Mouse (Mus musculus) liver, embryonic 13.5 days (tissue): Measurements from ENCODE around the gene Hsd3b6. TPM values are rescaled to one million over a fixed set of nuclear protein-coding genes. Genes with fewer than 3 reads are reported as not detected.
"Not testable (repeated sequence)": the region's sequence is repeated elsewhere in the genome, so short reads cannot be mapped to it uniquely, and the experiment has no call there.

ENCODE experiments used
- ATAC-seq: fragments of 200-750 bp; cut with Nextera tagmentation; 2 replicates; pipeline ENCODE4 v1.8.0; 2017; ENCODE audit warnings: low read depth, mild to moderate bottlenecking, moderate number of reproducible peaks, moderate library complexity
- DNase-seq: peaks from one replicate; pipeline ENCODE4 v3.0.0; 2022
- H3K27ac ChIP-seq: fragments of 300-500 bp; sonication (generic); 2 replicates; pipeline ENCODE4 v1.5.1; 2015; ENCODE audit warnings: moderate library complexity, mild to moderate bottlenecking, inconsistent platforms
- H3K27me3 ChIP-seq: fragments of 300-500 bp; sonication (generic); 2 replicates; pipeline ENCODE4 v1.6.1; 2015; ENCODE audit warnings: mild to moderate bottlenecking, inconsistent platforms
- H3K36me3 ChIP-seq: fragments of 300-500 bp; sonication (generic); 2 replicates; pipeline ENCODE4 v1.6.1; 2015; ENCODE audit warnings: mild to moderate bottlenecking, inconsistent platforms
- H3K4me1 ChIP-seq: fragments of 300-500 bp; sonication (generic); replicated peaks from 2 replicates; pipeline ENCODE4 v1.6.1; 2015; ENCODE audit warnings: inconsistent platforms
- H3K4me2 ChIP-seq: fragments of 300-500 bp; sonication (generic); 2 replicates; pipeline ENCODE4 v1.6.1; 2015; ENCODE audit warnings: inconsistent platforms, mild to moderate bottlenecking, moderate library complexity
- H3K4me3 ChIP-seq: fragments of 300-500 bp; sonication (generic); replicated peaks from 2 replicates; pipeline ENCODE4 v1.5.1; 2015; ENCODE audit warnings: mild to moderate bottlenecking, inconsistent platforms
- H3K9ac ChIP-seq: fragments of 300-500 bp; sonication (generic); 2 replicates; pipeline ENCODE4 v1.6.1; 2015; ENCODE audit warnings: mild to moderate bottlenecking, inconsistent platforms
- H3K9me3 ChIP-seq: fragments of 300-500 bp; sonication (generic); replicated peaks from 2 replicates; pipeline ENCODE4 v1.6.1; 2016; ENCODE audit warnings: inconsistent platforms
- WGBS: fragments of 180-500 bp; shearing (Covaris S2); methylation state at CpG from one replicate; pipeline ENCODE4 v1.1.7; 2015; ENCODE audit not compliant: insufficient replicate concordance; 5-methylcytosine and 5-hydroxymethylcytosine counted together
- polyA plus RNA-seq: library from polyadenylated mRNA; unstranded; fragments of >200 nt; fragmentation: Nextera tagmentation; extraction: Ambion mirVana; gene quantifications from 2 replicates; pipeline ENCODE4 v1.2.1, GENCODE M21; 2015

The Hsd3b6 gene
- polyA plus RNA-seq, 1 experiment from 2014 or later, result 15.0 TPM

DNA sequence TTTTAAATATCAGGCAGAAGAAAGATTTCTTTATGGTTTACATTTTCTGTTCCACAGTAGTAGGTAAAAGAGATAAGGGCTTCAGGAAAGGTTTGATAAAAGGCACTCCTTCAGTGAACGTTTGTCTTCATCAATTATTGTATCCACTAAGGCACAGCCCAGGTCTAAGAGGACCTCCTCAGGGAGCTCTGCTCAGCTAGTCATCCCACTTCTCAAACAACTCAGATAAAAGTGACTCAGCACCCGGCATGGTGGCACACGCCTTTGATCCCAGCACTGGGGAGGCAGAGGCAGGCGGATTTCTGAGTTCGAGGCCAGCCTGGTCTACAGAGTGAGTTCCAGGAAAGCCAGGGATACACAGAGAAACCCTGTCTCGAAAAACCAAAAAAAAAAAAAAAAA, 1.6 kb downstream of the Hsd3b6 start:
- not testable (repeated sequence) for H3K9me3 ChIP-seq, H3K36me3 ChIP-seq, H3K27ac ChIP-seq, H3K4me1 ChIP-seq, H3K9ac ChIP-seq, H3K27me3 ChIP-seq, H3K4me3 ChIP-seq, H3K4me2 ChIP-seq
- peak; percentile 14 for DNase-seq
- peak; percentile 82 for ATAC-seq
- 53% methylated on average over 6 of the region's 6 CpGs for WGBS

DNA sequence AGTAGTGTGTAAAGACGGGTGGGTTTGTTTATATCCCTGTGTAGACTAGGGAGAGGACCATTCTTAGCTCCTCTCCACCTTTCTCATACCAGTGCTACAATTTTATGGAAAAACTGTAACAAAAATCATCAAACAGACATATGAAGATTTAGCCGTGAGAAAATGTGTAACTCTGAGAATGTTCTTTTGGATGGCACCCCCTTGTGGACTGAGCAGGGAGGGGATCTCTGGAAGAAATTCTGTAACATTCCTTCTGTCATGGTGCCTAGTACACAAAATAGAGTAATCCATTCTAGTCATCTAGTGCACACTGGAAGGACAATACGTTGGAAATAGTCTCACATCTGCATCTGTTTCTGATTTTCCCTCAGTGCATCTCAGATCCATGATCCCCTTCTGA, 9.2 kb downstream of the Hsd3b6 start:
- ATAC-seq, H3K4me3 ChIP-seq, H3K4me2 ChIP-seq, DNase-seq, H3K4me1 ChIP-seq, H3K9me3 ChIP-seq, H3K9ac ChIP-seq, H3K36me3 ChIP-seq, H3K27me3 ChIP-seq, H3K27ac ChIP-seq: not testable (repeated sequence)
- WGBS, result 41% methylated on average over 3 of the region's 3 CpGs

DNA sequence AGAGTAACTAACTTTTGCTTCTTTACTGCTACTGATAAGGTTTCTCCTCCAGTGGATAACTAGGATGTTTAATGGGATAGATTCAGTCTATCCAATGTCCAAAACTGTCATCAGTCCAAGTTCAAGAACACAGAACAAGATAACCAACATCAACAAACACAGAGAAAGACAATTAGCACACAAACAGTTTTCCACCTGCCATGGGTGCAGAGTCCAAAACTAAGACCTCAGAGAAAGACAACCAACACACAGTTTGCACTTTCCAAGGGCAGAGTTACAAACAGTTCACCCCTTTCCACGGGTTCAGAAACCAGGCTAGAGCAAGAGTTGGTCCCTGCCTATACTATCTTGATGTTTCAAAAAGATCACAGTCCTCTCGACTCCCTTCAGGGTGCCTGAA, 27.7 kb downstream of the Hsd3b6 start:
- Histone ChIP-seq H3K36me3 (no peaks in the 10 kb centered on the region), H3K27me3 (no peaks in the 10 kb centered on the region), H3K9me3 (no peaks in the 10 kb centered on the region), H3K27ac (no peak overlapping the region), H3K4me2 (no peak overlapping the region), H3K9ac (no peak overlapping the region), H3K4me1 (no peaks in the 10 kb centered on the region), H3K4me3 (no peak overlapping the region)
- DNase-seq (no peak), ATAC-seq (no peak)
- 36% methylated on average over 2 of the region's 2 CpGs for WGBS

DNA sequence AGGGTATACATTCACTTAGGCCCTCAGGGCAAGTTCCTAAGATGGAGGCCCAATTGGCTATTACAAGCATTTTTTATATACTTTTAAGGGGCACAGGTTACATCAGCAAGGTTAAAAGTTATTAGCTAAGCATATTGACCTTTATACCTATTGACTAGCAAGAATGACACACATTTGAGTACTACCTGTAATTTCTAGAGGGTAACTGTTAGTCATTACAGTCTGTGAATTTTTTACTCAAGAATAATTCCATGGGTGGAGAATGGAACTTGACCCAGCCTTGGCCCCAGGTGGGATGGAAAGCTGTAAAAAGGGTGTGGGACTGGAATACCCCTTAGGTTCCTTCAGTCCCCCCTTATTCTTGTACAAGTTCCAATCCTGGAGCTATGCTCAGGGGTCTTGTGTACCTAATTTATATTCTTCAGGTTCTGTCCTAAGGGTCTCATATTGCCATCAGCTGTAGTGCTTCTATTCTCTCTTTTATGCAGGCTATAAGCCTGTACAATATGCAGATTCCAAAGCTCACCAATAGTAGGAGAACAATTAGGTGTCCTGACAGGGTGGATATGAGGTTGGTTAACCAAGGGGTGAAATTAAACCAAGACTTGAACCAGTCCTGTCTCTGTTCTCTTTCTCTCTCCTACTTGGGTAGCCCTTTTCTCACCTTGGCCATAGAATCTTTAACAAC, 31.9 kb downstream of the Hsd3b6 start:
- Histone ChIP-seq H3K36me3 (no peaks in the 10 kb centered on the region), H3K4me1 (no peaks in the 10 kb centered on the region), H3K27ac (no peak overlapping the region), H3K9me3 (no peaks in the 10 kb centered on the region), H3K27me3 (no peaks in the 10 kb centered on the region), H3K9ac (no peak overlapping the region), H3K4me3 (no peak overlapping the region), H3K4me2 (no peak overlapping the region)
- no peak for ATAC-seq
- DNase-seq, result no peak

DNA sequence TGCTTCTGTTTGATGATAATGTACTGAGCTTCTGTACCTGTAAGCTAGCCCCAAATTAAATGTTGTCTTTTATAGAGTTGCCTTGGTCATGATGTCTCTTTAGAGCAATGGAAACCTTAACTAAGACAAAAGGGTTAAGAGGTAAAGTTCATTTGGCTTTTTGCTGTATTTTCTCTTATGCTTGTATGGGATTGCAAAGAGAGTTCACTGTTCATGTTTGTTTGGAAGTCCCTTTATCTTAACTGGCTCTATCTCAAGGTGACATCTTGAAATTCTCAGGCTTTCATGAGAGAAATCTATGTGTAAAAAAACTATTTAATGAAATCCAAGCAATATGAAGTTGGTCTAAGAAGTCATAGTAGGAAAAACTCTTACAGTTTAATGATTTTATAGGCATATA, 33.3 kb downstream of the Hsd3b6 start:
- no peak for DNase-seq
- H3K27me3 ChIP-seq, result no peaks in the 10 kb centered on the region
- H3K27ac ChIP-seq, result no peak overlapping the region
- no peak overlapping the region for H3K4me2 ChIP-seq
- no peaks in the 10 kb centered on the region for H3K36me3 ChIP-seq
- H3K9ac ChIP-seq, result no peak overlapping the region
- no peak for ATAC-seq
- no peaks in the 10 kb centered on the region for H3K9me3 ChIP-seq
- no peaks in the 10 kb centered on the region for H3K4me1 ChIP-seq
- no peak overlapping the region for H3K4me3 ChIP-seq

DNA sequence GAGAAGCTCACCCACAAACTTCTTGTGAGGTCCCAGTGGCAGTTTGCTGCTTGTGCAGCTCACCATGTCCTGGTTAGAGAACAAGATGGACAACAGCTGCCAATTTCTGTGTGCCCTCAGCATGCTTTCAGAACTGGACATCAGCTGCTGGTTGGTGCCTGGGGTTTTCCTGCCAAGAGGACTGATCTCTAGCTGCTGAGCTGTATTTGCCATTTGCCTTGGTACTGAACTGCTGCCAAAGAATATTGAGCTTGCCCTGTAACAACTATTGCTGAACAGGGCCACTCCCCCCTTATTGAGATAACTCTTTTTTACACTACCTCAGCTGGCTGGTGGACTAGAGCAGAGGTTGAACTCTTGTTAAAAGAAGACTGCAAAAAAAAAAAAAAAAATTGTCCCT, 50.1 kb downstream of the Hsd3b6 start:
- ATAC-seq, result no peak
- no peak for DNase-seq
- H3K27ac ChIP-seq, result no peak overlapping the region

DNA sequence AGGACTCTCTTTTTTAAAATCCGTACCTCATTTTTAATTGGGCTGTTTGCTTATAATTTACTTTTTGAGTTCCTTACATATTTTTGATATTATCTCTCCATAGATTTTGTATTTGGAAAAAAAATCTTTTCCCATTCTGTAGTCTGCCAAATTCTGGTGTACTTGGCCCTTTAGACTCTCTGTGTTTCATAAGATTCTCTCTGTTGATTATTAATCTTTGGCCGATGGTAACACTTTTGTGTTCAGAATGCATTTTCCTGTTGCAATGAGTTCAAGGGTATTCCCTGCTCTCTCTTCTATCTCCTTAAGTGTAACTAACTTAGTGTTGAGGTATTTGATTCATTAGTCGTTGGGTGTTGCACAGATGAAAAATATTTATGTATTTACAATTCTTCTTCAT, 57.4 kb downstream of the Hsd3b6 start:
- H3K36me3 ChIP-seq, result no peaks in the 10 kb centered on the region
- no peaks in the 10 kb centered on the region for H3K4me1 ChIP-seq
- H3K27me3 ChIP-seq, result no peaks in the 10 kb centered on the region
- H3K9ac ChIP-seq, result no peak overlapping the region
- no peak for ATAC-seq
- H3K4me3 ChIP-seq, result no peak overlapping the region
- H3K4me2 ChIP-seq, result no peak overlapping the region
- WGBS, result 54% methylated on average over 3 of the region's 3 CpGs
- H3K27ac ChIP-seq, result no peak overlapping the region
- DNase-seq, result no peak
- no peaks in the 10 kb centered on the region for H3K9me3 ChIP-seq

More for the DNA sequence above, 50.1 kb downstream of the Hsd3b6 start:
- Histone ChIP-seq H3K4me3 (no peak overlapping the region), H3K4me2 (no peak overlapping the region), H3K9me3 (no peaks in the 10 kb centered on the region), H3K36me3 (no peaks in the 10 kb centered on the region), H3K27me3 (no peaks in the 10 kb centered on the region), H3K4me1 (no peaks in the 10 kb centered on the region), H3K9ac (no peak overlapping the region)

Other genes with a start within 250 kb of the Hsd3b6 start
- gene Gm10681, start 225.6 kb downstream of the Hsd3b6 start, polyA plus RNA-seq, result 0.17 and 0.31 TPM in 2 replicates
- 0.08 TPM in 1 of 2 replicates, not detected in the other for gene Hsd3b5, start 184.2 kb downstream of the Hsd3b6 start, polyA plus RNA-seq
- not detected in 2 replicates for gene Hsd3b2, start 89.9 kb downstream of the Hsd3b6 start, polyA plus RNA-seq
- 0.54 and 1.3 TPM in 2 replicates for gene Hsd3b3, start 51.3 kb downstream of the Hsd3b6 start, polyA plus RNA-seq
- 14.1 and 16.8 TPM in 2 replicates for gene Hsd3b1, start 45.4 kb upstream of the Hsd3b6 start, polyA plus RNA-seq
- gene Hao2, start 78.8 kb upstream of the Hsd3b6 start, polyA plus RNA-seq, result 2.5 and 2.7 TPM in 2 replicates